In genomic region chr4:119178331-119178730, GRCm38 (mm10) we compare ENCODE assay signal across 17 mouse cellular contexts. TPM values are rescaled to one million over a fixed set of nuclear protein-coding genes. Genes with fewer than 3 reads are reported as not detected.
DNase-seq lines count a peak whose midpoint lies in the region; ATAC-seq and TF ChIP-seq lines count a peak whose summit lies in the region.
"Had no signal": no experiment of that assay in that cellular context is flagged by ENCODE, and none has a peak within 500 bp of the region (broad histone marks: within the 10 kb centered on the region; RNA-seq: fewer than 3 reads in every experiment).

No protein-coding gene starts in this region.

- no peaks in the 10 kb centered on the region for H3K27me3 ChIP-seq in kidney, postnatal 0 days (ENCODE audit: insufficient read depth, low read length)
- no peaks in the 10 kb centered on the region for H3K27me3 ChIP-seq in midbrain, embryonic 13.5 days
- H3K27me3 ChIP-seq: Patski had no signal

- 0 out of 2 replicates have a peak overlapping the region, but pooled peaks have one; percentile 0 for H3K27ac ChIP-seq in kidney, postnatal 0 days
- H3K27ac ChIP-seq in brown adipose tissue, adult 24 weeks (replicated peaks; ENCODE audit: low read depth, low read length), result peak overlapping the region; percentile 33
- H3K27ac ChIP-seq in midbrain, embryonic 13.5 days, result no peak overlapping the region
- H3K27ac ChIP-seq: hindbrain, embryonic 14.5 days had no signal

- H3K9ac ChIP-seq in kidney, postnatal 0 days (ENCODE audit: low read depth, low read length), result no peak overlapping the region
- no peak overlapping the region for H3K9ac ChIP-seq in midbrain, embryonic 13.5 days (replicated peaks)
- H3K9ac ChIP-seq: forebrain, postnatal 0 days; hindbrain, embryonic 14.5 days had no signal

- ATAC-seq in kidney, postnatal 0 days (replicated peaks; ENCODE audit: low FRiP score, low read depth), result no peak
- no peak for ATAC-seq in midbrain, embryonic 13.5 days
- ATAC-seq: forebrain, postnatal 0 days; Patski had no signal

- H3K4me3 ChIP-seq in kidney, postnatal 0 days (replicated peaks; ENCODE audit: low read depth, low read length), result no peak overlapping the region
- H3K4me3 ChIP-seq in brown adipose tissue, adult 24 weeks (ENCODE audit: insufficient read depth, low read depth, low read length), result no peak overlapping the region
- H3K4me3 ChIP-seq in midbrain, embryonic 13.5 days (replicated peaks), result no peak overlapping the region
- H3K4me3 ChIP-seq: megakaryocyte, embryonic 14.5 days; myocyte had no signal

- H3K4me1 ChIP-seq in kidney, postnatal 0 days (replicated peaks; ENCODE audit: insufficient read depth, low read length), result no peaks in the 10 kb centered on the region; the same call in 1 of the 2 replicates
- peaks cover 5% of the 10 kb centered on the region for H3K4me1 ChIP-seq in brown adipose tissue, adult 24 weeks (ENCODE audit: control insufficient read depth, insufficient read depth, insufficient read length, low read length)
- H3K4me1 ChIP-seq in midbrain, embryonic 13.5 days (replicated peaks), result peaks cover under 1% of the 10 kb centered on the region

- DNase-seq in kidney, postnatal 0 days (ENCODE audit: low spot score), result peak; percentile 40
- DNase-seq in kidney, adult 18-20 months, result no peak
- peak; percentile 42 for DNase-seq in adrenal gland, postnatal 14 days
- DNase-seq in kidney, postnatal 36 days, result peak; percentile 45 to 50
- DNase-seq in ovary, postnatal 10 days (ENCODE audit: low spot score), result no peak
- DNase-seq: cerebellum, adult 18-20 months; forebrain, postnatal 0 days; gastrocnemius, postnatal 25 days; right cerebral cortex, postnatal 4 days had no signal

- no peak for TF ChIP-seq CTCF in kidney, postnatal 0 days (IDR thresholded peaks at IDR 0.05; ENCODE audit: low read depth)

- no peak overlapping the region for H3K4me2 ChIP-seq in kidney, postnatal 0 days (ENCODE audit: low read length)
- no peak overlapping the region for H3K4me2 ChIP-seq in midbrain, embryonic 13.5 days (replicated peaks)
- H3K4me2 ChIP-seq: hindbrain, embryonic 14.5 days had no signal

- no peaks in the 10 kb centered on the region for H3K9me3 ChIP-seq in kidney, postnatal 0 days (replicated peaks; ENCODE audit: low read length)
- no peaks in the 10 kb centered on the region for H3K9me3 ChIP-seq in midbrain, embryonic 13.5 days
- H3K9me3 ChIP-seq: megakaryocyte, embryonic 14.5 days had no signal

- no peaks in the 10 kb centered on the region for H3K36me3 ChIP-seq in kidney, postnatal 0 days (ENCODE audit: insufficient read depth, low read length)
- no peaks in the 10 kb centered on the region for H3K36me3 ChIP-seq in midbrain, embryonic 13.5 days

- 37% methylated on average over 18 of the region's 18 CpGs for WGBS in kidney, postnatal 0 days
- 83% methylated on average over 18 of the region's 18 CpGs for WGBS in midbrain, embryonic 13.5 days

RNA-seq across cellular contexts. Expression of gene Zfp691, which starts 4.3 kb away (rescaled TPM):
- polyA plus RNA-seq in kidney, postnatal 0 days (2015; fragmentation: Nextera tagmentation; extraction: Ambion mirVana), result 6.1 and 8.3 TPM in 2 replicates
- 20.5 and 21.6 TPM in 2 replicates for total RNA-seq in adrenal gland, postnatal 14 days (2021)
- 16.2 and 24.1 TPM in 2 replicates for polyA plus RNA-seq in brown adipose tissue, adult 24 weeks (2012; ENCODE audit: insufficient read depth, insufficient read length, missing spikeins)
- polyA plus RNA-seq in midbrain, embryonic 13.5 days (2015; fragmentation: Nextera tagmentation; extraction: Ambion mirVana), result 9.9 and 10.3 TPM in 2 replicates

RNA-seq across cellular contexts. Expression of gene Ermap, which starts 11.5 kb away (rescaled TPM):
- 0.29 and 0.31 TPM in 2 replicates for polyA plus RNA-seq in kidney, postnatal 0 days (2015; fragmentation: Nextera tagmentation; extraction: Ambion mirVana)
- 2.3 and 8.8 TPM in 2 replicates for total RNA-seq in adrenal gland, postnatal 14 days (2021)
- polyA plus RNA-seq in brown adipose tissue, adult 24 weeks (2012; ENCODE audit: insufficient read depth, insufficient read length, missing spikeins), result not detected in 2 replicates
- polyA plus RNA-seq in midbrain, embryonic 13.5 days (2015; fragmentation: Nextera tagmentation; extraction: Ambion mirVana), result 1.5 and 1.7 TPM in 2 replicates
- total RNA-seq: CH12.LX; gastrocnemius, postnatal 25 days had no signal
- polyA plus RNA-seq: liver, adult 2 months; Patski had no signal

RNA-seq across cellular contexts. Expression of gene Svbp, which starts 16.8 kb away (rescaled TPM):
- 138 and 150 TPM in 2 replicates for polyA plus RNA-seq in kidney, postnatal 0 days (2015; fragmentation: Nextera tagmentation; extraction: Ambion mirVana)
- total RNA-seq in adrenal gland, postnatal 14 days (2021), result 19.0 and 22.5 TPM in 2 replicates
- polyA plus RNA-seq in brown adipose tissue, adult 24 weeks (2012; ENCODE audit: insufficient read depth, insufficient read length, missing spikeins), result 30.6 and 38.8 TPM in 2 replicates
- 227 and 237 TPM in 2 replicates for polyA plus RNA-seq in midbrain, embryonic 13.5 days (2015; fragmentation: Nextera tagmentation; extraction: Ambion mirVana)

RNA-seq across cellular contexts. Expression of gene Tmem269, which starts 39.7 kb away (rescaled TPM):
- polyA plus RNA-seq in kidney, postnatal 0 days (2015; fragmentation: Nextera tagmentation; extraction: Ambion mirVana), result 0.14 TPM in 1 of 2 replicates, not detected in the other
- 0.30 TPM in 1 of 2 replicates, not detected in the other for total RNA-seq in adrenal gland, postnatal 14 days (2021)
- polyA plus RNA-seq in brown adipose tissue, adult 24 weeks (2012; ENCODE audit: insufficient read depth, insufficient read length, missing spikeins), result not detected in 2 replicates
- 0.34 and 0.36 TPM in 2 replicates for polyA plus RNA-seq in midbrain, embryonic 13.5 days (2015; fragmentation: Nextera tagmentation; extraction: Ambion mirVana)
- total RNA-seq: forebrain, postnatal 0 days had no signal
- polyA plus RNA-seq: hindbrain, embryonic 14.5 days; Patski had no signal

RNA-seq across cellular contexts. Expression of gene AU022252, which starts 54.2 kb away (rescaled TPM):
- polyA plus RNA-seq in kidney, postnatal 0 days (2015; fragmentation: Nextera tagmentation; extraction: Ambion mirVana), result 28.1 and 31.1 TPM in 2 replicates
- 24.6 and 30.8 TPM in 2 replicates for total RNA-seq in adrenal gland, postnatal 14 days (2021)
- 4.3 and 6.8 TPM in 2 replicates for polyA plus RNA-seq in brown adipose tissue, adult 24 weeks (2012; ENCODE audit: insufficient read depth, insufficient read length, missing spikeins)
- polyA plus RNA-seq in midbrain, embryonic 13.5 days (2015; fragmentation: Nextera tagmentation; extraction: Ambion mirVana), result 30.2 and 34.4 TPM in 2 replicates

Comparison
In these comparisons a context has a peak if more than half of its experiments do, and no peak if none do; other contexts are left out.
1. DNase-seq: peak in kidney, postnatal 0 days (single experiment), adrenal gland, postnatal 14 days (single experiment) and kidney, postnatal 36 days (2 of 2); none in kidney, adult 18-20 months (single experiment) and ovary, postnatal 10 days (single experiment).